Mouse (Mus musculus) E14TG2a.4 (cell line): ENCODE data around the gene Dnase1l3.

Experiments
- CTCF ChIP-seq: conservative IDR thresholded peaks from 2 replicates; pipeline ENCODE4 v1.5.1; 2014; ENCODE audit warnings: low read length
- POU5F1 ChIP-seq: IDR thresholded peaks from 2 replicates; pipeline ENCODE4 v1.6.1; 2014; ENCODE audit warnings: low read length, borderline replicate concordance

DNA sequence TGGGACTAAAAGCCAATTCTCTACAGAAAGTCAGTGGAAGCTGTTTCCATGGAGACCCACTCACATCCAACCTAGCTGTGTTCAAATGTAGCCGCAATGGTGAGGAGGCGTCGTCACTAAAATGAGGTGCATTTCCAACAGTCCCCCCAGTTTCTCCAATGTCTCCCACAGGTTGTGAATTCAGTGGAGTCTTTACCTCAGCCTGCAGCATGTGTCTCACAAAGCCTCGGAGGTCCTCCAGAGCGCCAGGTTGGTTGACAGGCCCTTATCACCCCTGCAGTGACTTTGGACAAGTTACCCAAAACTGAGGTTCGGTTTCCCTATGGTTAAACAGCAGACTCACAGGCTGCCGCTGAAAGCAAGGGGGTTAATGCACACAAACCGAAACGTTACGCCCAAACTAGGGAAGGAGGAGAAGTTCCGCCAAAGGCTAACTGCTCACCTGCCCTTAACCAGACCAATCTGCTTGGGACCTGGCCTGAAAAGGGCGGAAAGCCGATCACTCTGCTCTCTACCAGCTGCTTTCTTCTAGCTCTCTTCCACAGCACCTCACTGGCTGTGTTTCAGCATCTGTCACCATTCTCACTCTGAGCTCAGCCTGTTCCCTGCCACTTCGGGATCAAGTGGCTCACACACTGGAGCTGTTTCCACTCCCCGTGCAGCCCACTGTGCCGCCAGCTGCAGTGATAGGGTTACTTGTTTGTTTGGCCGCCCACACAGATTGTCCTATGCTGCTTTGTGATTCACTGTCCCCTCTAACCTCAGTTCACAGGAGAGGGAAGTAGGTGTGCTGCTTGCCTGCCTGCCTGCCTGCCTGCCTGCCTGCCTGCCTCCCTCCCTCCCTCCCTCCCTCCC lies 6.7 kb upstream of the Dnase1l3 start:
- TF ChIP-seq CTCF (no peak), POU5F1 (no peak)
